Mouse (Mus musculus): ENCODE data around the gene Uso1.
"Not testable (repeated sequence)": the region's sequence is repeated elsewhere in the genome, so short reads cannot be mapped to it uniquely, and the experiment has no call there.

Uso1 gene

DNA sequence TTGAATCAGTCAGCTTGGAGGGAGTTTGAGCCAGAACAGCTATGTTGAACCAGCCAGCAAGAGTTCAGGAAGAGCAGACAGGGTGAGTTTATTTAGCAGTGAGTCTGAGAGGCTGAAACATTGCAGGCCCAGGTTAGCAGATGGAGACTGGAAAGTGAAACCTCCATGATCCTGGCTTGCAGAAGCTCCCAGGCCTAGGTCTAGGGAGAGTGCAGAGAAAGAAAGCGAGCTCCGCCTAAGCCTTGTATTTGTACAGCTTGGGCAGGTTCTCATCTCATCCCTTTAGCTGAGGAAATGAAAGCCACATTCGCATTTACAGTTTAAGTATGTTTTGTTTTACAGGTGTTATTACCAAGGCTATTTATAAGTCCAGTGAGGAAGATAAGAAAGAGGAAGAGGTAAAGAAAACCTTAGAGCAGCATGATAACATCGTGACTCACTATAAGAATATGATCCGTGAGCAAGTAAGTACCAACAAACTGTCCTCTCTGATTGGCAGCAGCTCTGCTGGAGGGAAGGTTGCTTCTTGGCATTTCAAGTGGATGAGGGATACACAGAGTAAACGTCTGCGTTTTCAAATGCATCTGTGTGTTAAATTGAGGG lies 51.2 kb downstream of the Uso1 start:
- in situ Hi-C loops (cut with MboI, MseI), result no loop called here

DNA sequence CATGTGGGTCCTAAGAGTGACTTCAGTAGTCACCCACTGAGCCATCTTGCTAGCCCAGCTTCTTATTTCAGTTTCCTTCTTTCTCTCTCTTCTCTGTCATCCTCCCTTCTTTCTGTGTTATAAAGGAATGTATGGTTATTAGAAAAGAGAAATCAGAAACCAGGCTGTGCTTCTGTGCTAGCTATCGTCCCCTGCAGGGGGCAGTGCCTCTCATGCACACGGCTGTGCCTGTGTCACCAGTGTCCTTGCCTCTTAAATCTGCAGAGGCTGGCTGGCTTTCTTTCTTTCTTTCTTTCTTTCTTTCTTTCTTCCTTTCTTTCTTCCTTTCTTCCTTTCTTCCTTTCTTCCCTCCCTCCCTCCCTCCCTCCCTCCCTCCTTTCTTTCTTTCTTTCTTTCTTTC lies 58.0 kb downstream of the Uso1 start:
- in situ Hi-C loops (cut with MboI, MseI), result not testable (repeated sequence)

DNA sequence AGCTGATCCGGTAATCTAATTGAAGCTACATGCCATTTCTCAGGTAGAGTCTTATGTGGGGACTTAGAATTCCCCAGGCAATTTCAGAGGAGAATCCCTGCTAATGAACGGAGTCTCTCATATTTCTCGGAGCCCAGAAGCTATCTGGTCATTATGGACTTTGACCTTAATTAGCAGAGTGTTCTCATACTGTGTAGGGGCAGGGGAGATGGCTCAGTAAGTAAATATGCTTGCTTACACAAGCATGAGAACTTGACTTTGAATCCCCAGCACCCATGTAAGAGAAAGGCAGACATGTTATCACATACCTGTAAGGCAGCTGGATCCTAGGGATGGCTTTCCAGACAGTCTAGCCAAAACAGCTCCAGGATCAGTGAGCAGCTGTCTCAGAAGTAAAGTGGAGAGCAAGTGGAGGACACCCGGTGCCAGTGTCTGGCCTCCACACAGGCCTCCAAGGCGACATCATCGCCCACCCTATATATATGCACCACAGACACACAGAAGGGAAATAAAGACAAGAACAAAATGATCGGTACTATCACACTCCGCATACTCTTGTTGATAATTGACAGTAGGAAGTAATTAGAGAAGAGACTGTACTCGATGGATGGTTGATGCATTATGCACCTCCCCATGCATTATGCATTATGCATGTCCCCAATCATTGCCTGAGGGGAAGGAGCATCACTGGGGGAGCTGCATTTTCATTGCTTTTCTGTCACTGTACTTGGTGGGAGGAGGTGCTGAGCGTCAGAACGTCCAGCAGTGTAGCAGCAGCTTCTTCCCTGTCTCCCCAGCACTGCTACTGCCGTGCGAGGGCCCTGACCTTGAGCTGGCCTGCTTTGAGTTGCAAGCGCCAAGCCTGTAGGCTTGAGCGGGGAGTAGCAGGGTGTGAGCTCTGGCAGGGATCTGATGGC lies 59.4 kb downstream of the Uso1 start:
- in situ Hi-C loops (cut with MboI, MseI), result no loop called here

DNA sequence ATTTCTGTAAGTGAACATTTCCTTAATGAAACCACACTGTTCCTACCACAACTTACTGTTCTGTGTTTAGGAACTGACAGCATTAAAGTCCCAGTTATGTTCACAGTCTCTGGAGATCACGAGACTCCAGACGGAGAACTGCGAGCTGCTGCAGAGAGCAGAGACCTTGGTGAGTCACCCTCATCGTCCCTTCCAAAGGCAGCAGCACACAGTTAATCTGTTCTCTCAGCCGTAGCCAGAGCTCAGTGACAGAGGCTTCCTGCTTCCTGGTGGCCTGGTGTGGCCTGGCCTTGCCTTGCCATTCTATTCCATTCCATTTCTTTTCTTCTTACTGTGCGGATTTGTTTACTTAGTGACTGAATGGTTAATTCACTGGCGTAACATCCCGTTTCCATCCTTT lies 60.5 kb downstream of the Uso1 start:
- in situ Hi-C loops (cut with MboI, MseI), result no loop called here

DNA sequence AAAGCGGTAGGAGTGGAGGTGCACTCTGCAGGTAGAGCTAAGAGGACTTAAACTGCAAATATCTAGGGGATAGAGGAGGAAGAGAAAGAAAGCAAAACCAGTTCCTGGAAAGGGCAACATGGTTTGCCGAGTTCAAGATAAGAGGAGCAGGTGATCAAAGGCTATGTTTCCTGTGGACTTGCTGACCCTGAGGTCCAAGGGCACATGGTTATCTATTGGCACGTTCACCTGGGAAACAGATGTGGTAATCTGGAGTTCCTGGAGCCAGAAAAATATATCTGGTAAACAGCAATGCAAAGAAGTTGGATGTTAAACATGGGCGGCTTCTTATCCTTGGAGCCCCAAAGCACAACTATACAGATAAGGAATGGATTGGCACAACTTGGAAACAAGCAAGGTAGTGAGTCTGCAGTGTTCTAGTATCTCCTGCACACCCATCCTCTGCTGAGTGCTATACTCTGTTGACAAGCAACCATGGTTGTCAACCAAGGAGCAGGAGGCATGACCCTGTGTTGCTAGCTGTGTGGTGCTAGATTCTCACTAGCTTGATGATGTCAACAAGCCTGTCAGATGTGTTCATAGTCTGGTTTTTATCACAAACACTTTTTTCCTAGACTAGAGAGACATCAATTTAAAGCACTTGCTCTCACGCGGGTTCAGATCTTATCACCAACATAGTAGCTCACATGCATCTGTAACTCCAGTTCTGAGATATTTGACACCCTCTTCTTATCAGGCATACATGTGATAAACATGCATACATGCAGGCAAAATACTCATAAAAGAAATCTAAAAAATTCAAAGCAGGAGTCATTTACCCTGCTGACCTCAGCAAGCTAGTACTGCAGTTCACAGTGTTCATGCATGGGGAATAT lies 66.7 kb downstream of the Uso1 start:
- in situ Hi-C loops (cut with MboI, MseI), result no loop called here

DNA sequence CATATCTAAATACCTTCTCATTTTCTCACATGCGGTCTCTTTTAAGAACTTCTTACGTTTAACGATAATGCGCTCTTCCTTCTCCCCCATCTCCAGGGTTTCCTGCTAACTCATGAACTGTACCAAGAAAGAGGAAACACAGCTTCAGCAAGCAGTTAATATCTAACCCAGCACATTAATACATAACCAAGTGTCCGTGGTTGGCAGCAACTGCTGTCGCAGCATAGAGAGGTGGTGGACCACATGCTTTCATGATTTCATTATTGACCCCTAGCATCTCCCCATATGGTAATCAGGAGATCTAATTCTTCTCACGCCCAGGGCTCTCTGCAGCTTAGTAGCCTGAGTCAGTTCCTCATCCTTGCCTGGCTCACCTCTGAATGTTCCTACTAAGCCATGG lies 67.4 kb downstream of the Uso1 start:
- in situ Hi-C loops (cut with MboI, MseI), result no loop called here

DNA sequence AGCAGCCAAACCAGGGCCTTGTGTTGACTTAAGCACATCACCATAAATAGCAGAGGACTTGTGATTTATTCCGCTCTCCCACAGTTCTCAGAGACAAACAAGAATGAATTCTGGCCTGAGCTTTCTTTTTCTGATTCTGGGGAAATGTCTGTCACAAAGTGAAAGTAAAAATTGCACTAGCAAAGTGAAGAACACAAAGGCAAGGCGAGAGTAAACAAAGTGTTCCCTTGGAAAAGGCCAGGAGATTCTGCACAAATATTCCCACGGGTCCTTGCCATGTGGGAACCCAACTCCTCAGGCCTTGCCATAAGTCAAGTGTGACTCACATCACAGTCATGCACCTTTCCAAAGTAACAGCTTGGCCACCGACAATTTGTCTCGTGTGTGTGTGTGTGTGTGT lies 68.0 kb downstream of the Uso1 start:
- in situ Hi-C loops (cut with MboI, MseI), result no loop called here

DNA sequence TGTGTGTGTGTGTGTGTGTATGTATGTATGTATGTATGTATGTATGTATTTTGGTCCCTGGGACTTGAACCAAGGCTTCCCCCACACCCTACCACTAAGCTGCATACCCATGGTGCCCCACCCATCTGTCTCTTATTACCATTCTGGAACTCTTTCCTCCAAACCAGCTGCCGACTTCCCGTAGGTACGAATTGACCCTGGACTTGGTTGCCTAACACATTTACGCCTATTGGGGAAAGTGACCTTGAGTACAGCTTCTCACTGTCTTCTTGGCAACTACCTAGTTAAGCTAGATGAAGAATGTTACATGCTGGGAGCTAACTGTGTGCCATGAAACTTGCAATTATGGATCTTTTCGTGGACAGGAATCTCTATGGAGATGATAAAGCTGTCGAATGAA lies 68.4 kb downstream of the Uso1 start:
- in situ Hi-C loops (cut with MboI, MseI), result no loop called here

DNA sequence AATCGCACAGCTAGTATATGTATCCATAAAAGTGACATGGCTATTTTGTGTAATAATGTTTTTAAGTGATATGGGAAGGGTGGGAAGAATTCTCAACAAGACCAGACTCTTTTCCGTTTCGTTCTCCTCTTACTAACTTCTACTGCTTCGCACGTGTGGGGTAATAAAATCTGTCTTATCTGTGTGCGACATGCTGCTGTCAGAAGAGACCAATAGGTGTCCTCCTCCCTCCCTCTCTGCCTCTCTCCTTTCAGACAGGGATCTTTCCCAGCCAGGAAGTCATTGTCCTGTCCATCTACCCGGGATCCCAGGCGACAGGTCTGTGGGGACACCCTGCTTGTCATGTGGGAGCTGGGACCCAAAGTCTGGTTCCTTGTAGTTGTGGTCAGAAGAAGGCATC lies 72.5 kb downstream of the Uso1 start:
- in situ Hi-C loops (cut with MboI, MseI), result no loop called here

DNA sequence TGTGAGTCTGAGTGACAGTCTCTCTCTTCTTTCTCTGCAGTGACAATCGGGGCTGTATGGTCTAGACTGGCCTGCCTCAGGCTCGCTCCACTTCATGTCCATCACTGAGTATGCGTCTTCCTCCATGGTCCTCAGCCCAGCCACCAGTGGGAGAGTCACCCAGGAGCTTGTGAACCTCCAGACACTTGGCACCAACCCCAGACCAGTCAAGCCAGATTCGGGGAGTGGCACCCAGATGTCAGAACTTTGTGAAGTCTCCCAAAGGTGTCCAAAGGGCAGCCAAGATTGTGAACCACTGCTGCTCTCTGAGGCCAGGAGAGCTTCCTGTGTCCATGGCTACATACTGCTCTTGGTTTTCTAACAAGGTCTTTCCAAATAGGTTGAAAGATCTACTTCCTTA lies 74.5 kb downstream of the Uso1 start:
- in situ Hi-C loops (cut with MboI, MseI), result no loop called here

DNA sequence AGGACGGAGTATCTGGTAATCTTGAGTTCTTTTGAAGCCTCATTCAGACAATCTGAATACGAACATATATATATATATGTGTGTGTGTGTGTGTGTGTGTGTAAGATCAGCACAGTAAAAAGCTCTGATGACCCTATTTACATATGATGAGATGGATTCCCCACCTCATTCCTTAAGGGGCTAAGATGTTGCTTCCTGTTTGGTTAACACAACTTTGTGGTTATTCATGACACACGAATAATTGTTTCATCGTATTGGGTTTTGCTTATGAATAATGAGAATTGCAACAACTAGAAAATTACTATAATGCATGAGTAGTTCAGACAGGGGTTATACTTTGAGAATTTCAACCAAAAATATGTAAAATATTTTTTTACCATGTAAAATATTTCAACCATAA lies 77.6 kb downstream of the Uso1 start, which contains the start of gene U90926:
TSS of gene U90926 (minus strand) at position 101 of the 400 bp plus-strand sequence.
- in situ Hi-C loops (cut with MboI, MseI), result no loop called here

DNA sequence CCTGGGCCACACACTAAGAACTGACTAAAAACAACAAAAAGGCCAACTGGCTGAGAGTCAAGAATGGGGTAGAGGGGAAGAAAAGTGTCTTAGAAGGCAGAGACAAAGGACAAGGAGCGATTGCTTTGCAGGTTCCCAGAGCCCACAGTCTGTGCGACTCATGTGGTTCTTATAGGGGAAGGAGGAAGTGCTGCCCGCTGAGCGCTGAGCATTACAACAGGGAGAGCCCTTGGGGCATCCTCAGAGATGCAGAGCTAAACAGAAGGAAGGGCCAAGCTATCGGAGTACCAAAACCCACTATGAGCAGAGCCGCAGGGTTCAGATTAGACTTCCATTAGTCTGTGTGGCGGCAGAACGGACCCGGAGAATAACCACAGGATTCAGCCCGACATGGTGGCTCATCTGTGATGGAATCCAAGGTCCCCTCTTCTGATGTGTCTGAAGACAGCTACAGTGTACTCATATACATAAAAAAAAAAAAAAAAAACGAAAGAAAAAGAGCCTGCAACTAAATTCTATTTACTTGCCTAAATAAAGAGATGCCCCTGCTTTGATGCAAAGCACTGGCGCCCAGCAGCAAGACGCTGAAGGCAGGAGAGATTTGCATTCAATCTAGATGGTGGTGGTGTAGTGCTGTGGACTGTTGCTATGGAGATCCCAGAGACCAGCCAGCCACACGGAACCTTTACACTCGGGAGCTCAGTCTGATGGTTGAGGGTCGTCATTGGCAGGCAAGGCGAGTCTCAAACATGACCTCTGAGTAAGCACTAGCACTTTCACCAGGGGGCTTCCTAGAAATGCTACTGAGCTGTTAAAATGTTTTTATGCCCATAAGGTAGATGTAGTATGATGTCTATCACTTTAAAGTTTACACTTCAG lies 81.4 kb downstream of the Uso1 start:
- in situ Hi-C loops (cut with MboI, MseI), result no loop called here

DNA sequence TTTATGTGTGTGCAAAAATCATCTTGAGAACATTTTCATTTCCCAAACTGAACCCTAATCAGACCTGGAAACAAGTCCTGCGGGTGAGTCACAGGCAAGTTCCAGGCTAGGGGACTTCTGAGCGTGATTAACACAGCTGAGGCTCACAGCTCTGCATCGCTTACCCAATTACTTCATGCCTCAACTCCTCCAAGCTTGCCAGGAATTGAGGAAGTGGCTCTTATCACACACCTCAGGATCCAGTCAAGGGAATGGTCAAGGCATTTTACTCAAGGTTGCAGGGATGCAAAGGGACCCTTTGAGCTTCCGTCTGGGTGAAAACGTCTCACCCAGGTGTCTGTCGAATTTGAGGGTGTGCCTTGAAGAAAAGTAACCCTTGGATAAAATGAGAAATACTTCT lies 82.1 kb downstream of the Uso1 start:
- in situ Hi-C loops (cut with MboI, MseI), result no loop called here

DNA sequence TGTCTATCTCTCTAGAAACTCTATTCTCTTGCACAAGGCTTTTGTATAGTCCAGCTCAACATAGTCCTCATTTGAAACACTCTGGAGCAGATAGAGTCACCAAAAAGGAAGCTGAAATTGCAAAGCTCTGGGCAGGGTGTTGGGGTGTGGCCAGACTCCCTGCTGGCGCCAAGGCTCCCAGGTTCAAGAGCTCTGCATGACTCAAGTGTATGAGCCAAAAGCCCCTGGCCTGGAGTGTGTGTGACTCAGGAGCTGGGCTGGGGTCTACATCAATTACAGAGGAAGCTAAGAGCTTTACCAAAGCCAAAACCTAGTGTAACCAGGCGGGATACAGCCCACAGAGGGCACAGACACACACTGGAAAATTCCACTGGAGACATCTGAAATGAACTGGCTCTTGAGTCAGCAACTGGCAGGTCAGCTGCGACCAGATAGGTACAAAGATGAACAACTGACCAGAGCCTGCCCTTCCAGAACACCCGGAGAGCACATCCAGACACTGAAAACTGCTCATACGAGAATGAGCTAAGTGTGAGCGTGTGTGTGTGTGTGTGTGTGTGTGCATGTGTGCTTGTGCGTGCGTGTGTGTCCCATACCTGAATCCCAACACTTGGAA lies 82.7 kb downstream of the Uso1 start:
- in situ Hi-C loops (cut with MboI, MseI), result no loop called here

DNA sequence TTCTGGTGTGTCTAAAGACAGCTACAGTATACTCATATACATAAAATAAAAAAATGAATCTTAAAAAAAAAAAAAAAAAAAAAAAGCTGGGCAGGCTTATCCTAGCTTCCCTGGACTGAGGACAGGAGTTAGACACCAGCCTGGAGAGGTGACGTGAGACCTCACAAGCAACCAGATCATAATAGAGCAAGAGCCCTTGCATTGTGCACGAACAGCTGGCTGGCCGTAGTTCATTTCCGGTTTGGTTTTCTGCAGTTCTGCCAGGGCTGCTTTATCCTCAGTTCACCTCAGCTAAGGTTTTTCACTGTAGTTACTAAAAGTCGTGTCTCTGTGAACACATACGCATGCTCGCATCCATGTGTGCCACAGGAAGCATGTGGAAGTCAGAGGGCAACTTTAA lies 90.0 kb downstream of the Uso1 start:
- in situ Hi-C loops (cut with MboI, MseI), result no loop called here

DNA sequence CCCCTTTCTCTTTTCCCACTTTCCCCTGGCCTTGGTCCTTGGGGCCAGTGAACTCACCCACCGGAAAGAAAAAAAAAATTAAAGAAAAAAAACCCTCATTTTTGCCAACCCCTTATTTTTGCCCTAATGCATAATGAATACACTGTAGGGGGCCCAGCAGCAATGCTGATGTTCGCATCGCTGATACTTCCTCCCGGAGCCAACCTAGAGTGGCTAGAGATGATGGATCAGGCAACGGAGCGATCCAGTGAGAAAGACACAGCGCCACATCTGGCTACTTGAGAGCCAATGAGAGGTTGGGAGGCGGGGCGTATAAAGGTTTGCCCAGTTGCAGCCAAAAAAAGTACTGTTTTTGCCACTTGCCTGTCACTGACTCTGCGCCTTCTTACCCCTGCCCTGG lies 91.0 kb downstream of the Uso1 start:
- in situ Hi-C loops (cut with MboI, MseI), result no loop called here

DNA sequence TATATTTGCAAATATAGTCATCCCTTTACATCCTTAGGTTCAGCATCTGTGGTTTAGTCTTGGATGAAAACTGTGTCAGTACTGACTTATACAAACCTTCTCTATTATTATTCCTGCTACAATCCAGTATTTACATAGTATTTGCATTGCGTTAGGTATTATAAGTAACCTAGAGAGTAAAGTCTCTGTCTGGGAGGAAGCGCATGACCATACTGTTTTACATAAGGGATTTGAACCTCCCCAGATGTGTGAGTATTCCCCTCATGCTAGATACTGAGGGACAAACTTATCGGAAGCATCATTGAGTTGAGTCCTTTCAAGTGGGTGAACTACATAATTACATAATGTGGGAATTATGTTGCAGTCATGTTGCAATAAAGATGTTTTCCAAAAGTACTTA lies 91.8 kb downstream of the Uso1 start:
- in situ Hi-C loops (cut with MboI, MseI), result no loop called here

DNA sequence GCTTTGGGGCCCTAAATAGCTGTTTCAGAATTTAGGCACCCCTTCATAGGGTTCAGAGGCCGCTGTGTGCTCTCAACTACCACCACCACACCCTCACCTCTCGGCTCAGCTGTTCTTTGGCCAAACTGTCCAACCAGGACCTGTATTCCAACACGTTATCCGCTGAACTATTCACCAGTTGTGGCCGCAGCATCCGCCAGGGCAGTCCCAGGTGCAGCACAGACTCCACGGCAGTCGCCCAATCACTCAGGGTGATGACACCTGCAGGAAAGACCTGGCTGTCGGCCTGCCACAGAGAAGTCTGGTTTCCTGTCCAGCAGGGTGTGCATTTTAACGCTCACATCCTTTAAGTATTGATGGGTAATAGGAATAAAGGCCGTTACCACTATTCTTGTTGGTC lies 92.6 kb downstream of the Uso1 start:
- in situ Hi-C loops (cut with MboI, MseI), result no loop called here

DNA sequence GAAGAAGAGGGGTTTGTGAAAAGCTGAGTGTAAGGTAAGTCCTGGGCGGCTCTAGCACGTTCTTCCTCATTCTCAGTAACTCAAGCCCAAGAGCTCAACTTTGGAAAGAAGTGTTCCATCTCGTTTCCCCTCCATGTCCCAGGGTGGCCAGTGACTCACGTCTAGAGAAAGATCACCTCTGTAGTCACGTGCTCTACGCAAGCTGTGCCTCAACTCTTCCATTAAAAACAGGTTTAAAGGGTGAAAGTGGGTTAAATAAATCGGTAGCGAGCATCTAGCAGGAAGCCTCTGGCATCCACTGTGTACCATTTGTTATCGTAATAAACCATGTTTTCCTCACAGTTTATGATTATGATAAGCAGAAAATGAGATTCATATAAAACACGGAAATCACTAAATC lies 94.1 kb downstream of the Uso1 start:
- in situ Hi-C loops (cut with MboI, MseI), result no loop called here

DNA sequence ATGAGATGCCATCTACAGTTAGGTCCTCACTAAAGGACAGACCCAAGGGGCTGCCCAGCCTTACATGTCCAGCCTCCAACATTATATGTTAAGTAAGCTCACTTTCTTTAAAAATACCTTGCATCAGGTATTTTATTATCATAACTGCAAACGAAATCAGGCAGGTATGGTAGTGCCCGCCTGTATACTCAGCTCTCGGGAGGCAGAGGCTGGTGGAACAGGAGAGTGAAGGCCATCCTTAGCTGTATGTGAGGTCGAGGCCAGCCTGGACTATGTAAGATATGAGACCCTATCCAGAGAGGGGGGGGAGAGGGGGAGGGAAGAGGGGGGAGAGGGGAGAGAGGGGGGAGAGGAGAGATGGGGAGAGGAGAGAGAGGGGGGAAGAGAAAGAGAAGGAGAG lies 95.6 kb downstream of the Uso1 start:
- in situ Hi-C loops (cut with MboI, MseI), result no loop called here

Measured in T-helper 1 cell (primary cell).